In genomic region chr11:80477341-80478199, GRCm38 (mm10) we compare ENCODE assay signal across 8 mouse cellular contexts. TPM values are rescaled to one million over a fixed set of nuclear protein-coding genes. Genes with fewer than 3 reads are reported as not detected.
A peak's percentile ranks its signal among the peaks of the same experiment; 100 is the strongest.
DNase-seq lines count a peak whose midpoint lies in the region; ATAC-seq and TF ChIP-seq lines count a peak whose summit lies in the region.

No protein-coding gene starts in this region.

- 2% methylated on average over 55 of the region's 55 CpGs for WGBS in cerebellum, adult 2 months
- 28% methylated on average over 55 of the region's 55 CpGs for WGBS in thymus, adult 2 months
- WGBS in hindbrain, embryonic 12.5 days, result 15% methylated on average over 54 of the region's 55 CpGs
- WGBS in liver, embryonic 12.5 days (ENCODE audit: insufficient replicate concordance), result 24% methylated on average over 54 of the region's 55 CpGs
- WGBS in olfactory bulb, adult 2 months, result 3% methylated on average over 55 of the region's 55 CpGs

- peak overlapping the region; percentile 88 for H3K4me2 ChIP-seq in hindbrain, embryonic 12.5 days (replicated peaks)
- H3K4me2 ChIP-seq in liver, embryonic 12.5 days, result peak overlapping the region; percentile 100

- peak overlapping the region; percentile 92 for H3K4me3 ChIP-seq in cerebellum, adult 2 months (replicated peaks; ENCODE audit: insufficient read depth, low read depth, low read length)
- H3K4me3 ChIP-seq in thymus, adult 2 months (ENCODE audit: control insufficient read depth, insufficient read depth, low read length), result peak overlapping the region; percentile 61
- H3K4me3 ChIP-seq in hindbrain, embryonic 12.5 days, result peak overlapping the region; percentile 72
- peak overlapping the region; percentile 68 for H3K4me3 ChIP-seq in liver, embryonic 12.5 days
- peak overlapping the region; percentile 96 for H3K4me3 ChIP-seq in olfactory bulb, adult 2 months (ENCODE audit: insufficient read depth, low read depth, low read length)

- TF ChIP-seq CTCF in cerebellum, adult 2 months (IDR thresholded peaks at IDR 0.05; ENCODE audit: borderline replicate concordance, insufficient read depth, low read depth, low read length), result no peak
- TF ChIP-seq CTCF in thymus, adult 2 months (IDR thresholded peaks at IDR 0.05; ENCODE audit: borderline replicate concordance, control insufficient read depth, extremely low read depth, insufficient read depth, low read length, poor library complexity), result no peak
- TF ChIP-seq CTCF in olfactory bulb, adult 2 months (IDR thresholded peaks at IDR 0.05; ENCODE audit: insufficient read depth, low read depth, low read length), result no peak

- H3K27ac ChIP-seq in cerebellum, adult 2 months (ENCODE audit: insufficient read depth, low read length), result peak overlapping the region; percentile 96
- H3K27ac ChIP-seq in thymus, adult 2 months (ENCODE audit: control insufficient read depth, insufficient read depth, low read length), result no peak overlapping the region
- H3K27ac ChIP-seq in hindbrain, embryonic 12.5 days, result peak overlapping the region; percentile 98
- H3K27ac ChIP-seq in liver, embryonic 12.5 days, result 0 out of 2 replicates have a peak overlapping the region, but pooled peaks have one; percentile 33
- H3K27ac ChIP-seq in olfactory bulb, adult 2 months (ENCODE audit: insufficient read depth, low read depth, low read length), result peak overlapping the region; percentile 96

- peak; percentile 63 to 75 for DNase-seq in cerebellum, adult 2 months
- DNase-seq in cerebellum, adult 11 months, result no peak
- DNase-seq in thymus, adult 2 months, result peak; percentile 25
- DNase-seq in thymus, postnatal 0 days (ENCODE audit: low spot score), result no peak
- DNase-seq in MN1 (ENCODE audit: low spot score), result no peak

- H3K27me3 ChIP-seq in cerebellum, adult 2 months (ENCODE audit: control insufficient read depth, insufficient read depth, low read length), result no peaks in the 10 kb centered on the region
- H3K27me3 ChIP-seq in thymus, adult 2 months (ENCODE audit: control insufficient read depth, insufficient read depth, low read length), result no peaks in the 10 kb centered on the region
- H3K27me3 ChIP-seq in hindbrain, embryonic 12.5 days, result peaks cover 25% of the 10 kb centered on the region
- H3K27me3 ChIP-seq in liver, embryonic 12.5 days (replicated peaks), result peaks cover 23% of the 10 kb centered on the region

- ATAC-seq in hindbrain, embryonic 12.5 days (ENCODE audit: low FRiP score), result peak; percentile 44
- peak; percentile 13 for ATAC-seq in liver, embryonic 12.5 days

- H3K9me3 ChIP-seq in hindbrain, embryonic 12.5 days (replicated peaks), result no peaks in the 10 kb centered on the region
- H3K9me3 ChIP-seq in liver, embryonic 12.5 days (replicated peaks), result no peaks in the 10 kb centered on the region

- TF ChIP-seq POLR2A in cerebellum, adult 2 months (IDR thresholded peaks at IDR 0.05; ENCODE audit: borderline replicate concordance, insufficient read depth, low read length), result 0 out of 2 replicates have a peak, but pooled peaks have one; percentile 7
- no peak for TF ChIP-seq POLR2A in thymus, adult 2 months (IDR thresholded peaks at IDR 0.05; ENCODE audit: control insufficient read depth, extremely low read depth, insufficient read depth, low read length, poor library complexity)
- TF ChIP-seq POLR2A in olfactory bulb, adult 2 months (IDR thresholded peaks at IDR 0.05; ENCODE audit: insufficient read depth, low read depth, low read length), result no peak

- no peaks in the 10 kb centered on the region for H3K36me3 ChIP-seq in thymus, adult 2 months (ENCODE audit: control insufficient read depth, insufficient read depth, low read length)
- H3K36me3 ChIP-seq in hindbrain, embryonic 12.5 days, result peaks cover 16% of the 10 kb centered on the region
- peaks cover 32% of the 10 kb centered on the region for H3K36me3 ChIP-seq in liver, embryonic 12.5 days

- peaks cover 17% of the 10 kb centered on the region for H3K4me1 ChIP-seq in cerebellum, adult 2 months (ENCODE audit: control insufficient read depth, insufficient read depth, low read length)
- H3K4me1 ChIP-seq in thymus, adult 2 months (replicated peaks; ENCODE audit: control insufficient read depth, insufficient read depth, low read length), result peaks cover 22% of the 10 kb centered on the region
- H3K4me1 ChIP-seq in hindbrain, embryonic 12.5 days, result peaks cover 44% of the 10 kb centered on the region
- peaks cover 29% of the 10 kb centered on the region for H3K4me1 ChIP-seq in liver, embryonic 12.5 days
- H3K4me1 ChIP-seq in olfactory bulb, adult 2 months (ENCODE audit: control insufficient read depth, insufficient read depth, low read length), result peaks cover 21% of the 10 kb centered on the region

- peak overlapping the region; percentile 95 for H3K9ac ChIP-seq in hindbrain, embryonic 12.5 days
- peak overlapping the region; percentile 72 for H3K9ac ChIP-seq in liver, embryonic 12.5 days

RNA-seq across cellular contexts. Expression of gene Cdk5r1, which starts 0.7 kb away (rescaled TPM):
- polyA plus RNA-seq in cerebellum, adult 2 months (2012; rRNA removed), result 86.7 and 93.9 TPM in 2 replicates
- polyA plus RNA-seq in thymus, adult 2 months (2012; rRNA removed), result 10.8 and 12.3 TPM in 2 replicates
- 1.2 and 1.7 TPM in 2 replicates for polyA plus RNA-seq in thymus, postnatal 0 days (2015; fragmentation: Nextera tagmentation; extraction: Ambion mirVana)
- polyA plus RNA-seq in hindbrain, embryonic 12.5 days (2016; fragmentation: Nextera tagmentation; extraction: Ambion mirVana), result 76.3 and 77.3 TPM in 2 replicates
- polyA plus RNA-seq in liver, embryonic 12.5 days (2016; fragmentation: Nextera tagmentation; extraction: Ambion mirVana), result 0.62 and 0.75 TPM in 2 replicates
- 97.4 and 147 TPM in 2 replicates for polyA plus RNA-seq in olfactory bulb, adult 2 months (2012; ENCODE audit: insufficient read depth, insufficient read length, low replicate concordance, missing spikeins)

RNA-seq across cellular contexts. Expression of gene Psmd11, which starts 49.2 kb away (rescaled TPM):
- 73.1 and 74.9 TPM in 2 replicates for polyA plus RNA-seq in cerebellum, adult 2 months (2012; rRNA removed)
- polyA plus RNA-seq in thymus, adult 2 months (2012; rRNA removed), result 71.7 and 78.4 TPM in 2 replicates
- polyA plus RNA-seq in thymus, postnatal 0 days (2015; fragmentation: Nextera tagmentation; extraction: Ambion mirVana), result 261 and 287 TPM in 2 replicates
- 316 and 330 TPM in 2 replicates for polyA plus RNA-seq in hindbrain, embryonic 12.5 days (2016; fragmentation: Nextera tagmentation; extraction: Ambion mirVana)
- polyA plus RNA-seq in liver, embryonic 12.5 days (2016; fragmentation: Nextera tagmentation; extraction: Ambion mirVana), result 228 and 233 TPM in 2 replicates
- polyA plus RNA-seq in olfactory bulb, adult 2 months (2012; ENCODE audit: insufficient read depth, insufficient read length, low replicate concordance, missing spikeins), result not detected in 2 replicates

Comparison
In these comparisons a context has a peak if more than half of its experiments do, and no peak if none do; other contexts are left out.
1. DNase-seq: peak in cerebellum, adult 2 months (2 of 2) and thymus, adult 2 months (single experiment); none in cerebellum, adult 11 months (single experiment), thymus, postnatal 0 days (single experiment) and MN1 (single experiment).
2. Peak in every context shown above with its lines, with median percentiles within 50 percentile points of each other: H3K4me3 ChIP-seq.